Mouse (Mus musculus): ENCODE data around the gene Gldc. TPM values are rescaled to one million over a fixed set of nuclear protein-coding genes. Genes with fewer than 3 reads are reported as not detected.
A peak's percentile ranks its signal among the peaks of the same experiment; 100 is the strongest.

The Gldc gene
- total and polyA plus RNA-seq, 3 experiments = 0.11 TPM; not detected in 2

DNA sequence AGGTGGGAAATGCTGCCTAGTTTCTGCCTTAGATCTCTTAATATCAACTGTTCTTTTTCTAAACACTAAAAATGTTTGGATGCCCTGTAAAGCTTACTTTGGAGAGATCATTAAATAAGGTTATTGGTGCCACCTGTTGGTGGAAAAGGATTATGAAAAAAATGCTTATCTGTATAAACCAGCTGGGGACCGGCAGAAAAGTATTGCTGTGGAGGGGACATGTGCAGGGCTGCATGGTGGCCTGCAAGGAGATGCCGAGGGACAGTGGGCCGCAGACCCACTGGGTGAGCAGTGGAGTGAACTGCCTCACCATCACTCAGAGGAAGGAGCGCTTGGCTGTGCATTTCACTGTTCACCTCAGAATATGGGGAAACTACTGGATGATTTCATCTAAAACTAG is 47.1 kb downstream of the Gldc start:
- TF ChIP-seq POLR2AphosphoS5 (IDR thresholded peaks at IDR 0.05; ENCODE audit: insufficient replicate concordance, low read depth, low read length) (no peak), CTCF (IDR thresholded peaks at IDR 0.05; ENCODE audit: low read depth, low read length) (no peak), TAL1 (conservative IDR thresholded peaks at IDR 0.05; ENCODE audit: low read depth, low read length) (no peak), GATA1 (IDR thresholded peaks at IDR 0.05; ENCODE audit: borderline replicate concordance, low read length) (no peak), GATA2 (IDR thresholded peaks at IDR 0.05; ENCODE audit: borderline replicate concordance, low read depth, low read length) (no peak)
- Histone ChIP-seq H3K36me3 (replicated peaks) (no peaks in the 10 kb centered on the region), H3K27me3 (ENCODE audit: insufficient read depth, low read length) (peaks cover 10% of the 10 kb centered on the region), H3K4me1 (ENCODE audit: insufficient read depth, low read depth, low read length) (peaks cover 2% of the 10 kb centered on the region; the same call in 1 of the 2 replicates), H3K4me3 (ENCODE audit: low read depth, low read length) (no peak overlapping the region), H3K9me3 (replicated peaks) (no peaks in the 10 kb centered on the region)
- ATAC-seq (ENCODE audit: extremely low read depth, insufficient number of reproducible peaks, low FRiP score, poor library complexity, severe bottlenecking) (no peak), DNase-seq (ENCODE audit: low spot score) (peak; percentile 12)

DNA sequence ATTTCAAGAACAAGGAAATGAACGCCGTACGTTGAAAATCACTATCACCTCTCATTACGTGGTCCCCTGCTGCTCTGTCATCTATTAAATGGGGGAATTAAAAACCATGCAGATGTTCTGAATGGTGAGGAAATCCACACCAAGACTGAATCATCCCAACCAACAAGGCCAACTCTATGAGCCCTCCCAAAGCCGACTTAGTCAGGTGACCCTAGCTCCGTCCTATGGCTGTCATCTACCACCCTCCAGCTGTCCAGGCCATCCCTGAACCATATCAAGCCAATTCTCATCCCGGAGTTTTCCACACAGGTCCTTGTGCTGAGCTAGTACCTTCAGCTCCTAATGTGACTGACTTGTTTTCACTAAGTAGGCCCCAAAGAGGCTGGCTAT is 49.6 kb downstream of the Gldc start:
- DNase-seq (ENCODE audit: low spot score) (no peak), ATAC-seq (ENCODE audit: extremely low read depth, insufficient number of reproducible peaks, low FRiP score, poor library complexity, severe bottlenecking) (no peak)
- Histone ChIP-seq H3K9me3 (replicated peaks) (no peaks in the 10 kb centered on the region), H3K4me1 (ENCODE audit: insufficient read depth, low read depth, low read length) (peaks cover 2% of the 10 kb centered on the region; the same call in 1 of the 2 replicates), H3K4me3 (ENCODE audit: low read depth, low read length) (no peak overlapping the region), H3K36me3 (replicated peaks) (no peaks in the 10 kb centered on the region), H3K27me3 (ENCODE audit: insufficient read depth, low read length) (peaks cover 14% of the 10 kb centered on the region)
- TF ChIP-seq GATA2 (IDR thresholded peaks at IDR 0.05; ENCODE audit: borderline replicate concordance, low read depth, low read length) (no peak), POLR2AphosphoS5 (IDR thresholded peaks at IDR 0.05; ENCODE audit: insufficient replicate concordance, low read depth, low read length) (no peak), GATA1 (IDR thresholded peaks at IDR 0.05; ENCODE audit: borderline replicate concordance, low read length) (no peak), TAL1 (conservative IDR thresholded peaks at IDR 0.05; ENCODE audit: low read depth, low read length) (no peak), CTCF (IDR thresholded peaks at IDR 0.05; ENCODE audit: low read depth, low read length) (no peak)

DNA sequence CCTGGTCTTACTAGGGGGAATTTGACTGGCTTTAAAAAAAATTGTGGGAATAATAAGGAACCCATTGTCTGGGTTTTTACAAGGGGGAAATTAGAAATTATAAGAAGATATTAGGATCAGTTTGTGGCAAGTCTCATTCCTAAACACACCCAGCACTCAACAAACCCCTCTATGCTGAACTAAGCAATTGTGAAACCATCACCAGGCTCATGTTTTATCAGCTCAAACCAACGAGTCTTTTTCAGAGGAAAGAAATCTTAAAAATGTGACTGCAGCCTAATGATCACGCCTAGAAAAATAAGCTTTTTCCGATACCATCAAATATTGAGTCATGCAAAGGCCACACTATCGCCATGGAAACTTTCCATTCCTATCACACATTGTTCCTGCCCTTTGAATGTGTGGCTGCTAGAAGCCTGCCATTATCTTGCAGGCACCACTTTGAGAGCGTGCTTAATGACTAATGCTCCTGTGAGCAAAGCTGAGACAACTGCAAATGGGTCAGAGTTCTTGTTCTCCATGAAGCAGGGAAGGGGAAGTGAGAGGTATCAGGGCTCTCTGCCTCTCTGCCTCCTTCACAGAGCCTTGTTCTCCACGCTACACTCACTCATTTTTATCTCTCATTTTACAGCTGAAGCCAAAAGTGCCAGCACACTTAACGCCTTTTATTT is 50.1 kb downstream of the Gldc start:
- no peak for ATAC-seq (ENCODE audit: extremely low read depth, insufficient number of reproducible peaks, low FRiP score, poor library complexity, severe bottlenecking)
- no peak overlapping the region for H3K4me3 ChIP-seq (ENCODE audit: low read depth, low read length)
- no peak for DNase-seq (ENCODE audit: low spot score)
- H3K9me3 ChIP-seq (replicated peaks) = no peaks in the 10 kb centered on the region
- H3K4me1 ChIP-seq (ENCODE audit: insufficient read depth, low read depth, low read length) = peaks cover 2% of the 10 kb centered on the region; the same call in 1 of the 2 replicates
- no peaks in the 10 kb centered on the region for H3K36me3 ChIP-seq (replicated peaks)
- H3K27me3 ChIP-seq (ENCODE audit: insufficient read depth, low read length) = peaks cover 13% of the 10 kb centered on the region
- TF ChIP-seq CTCF (IDR thresholded peaks at IDR 0.05; ENCODE audit: low read depth, low read length) (no peak), TAL1 (conservative IDR thresholded peaks at IDR 0.05; ENCODE audit: low read depth, low read length) (no peak), GATA2 (IDR thresholded peaks at IDR 0.05; ENCODE audit: borderline replicate concordance, low read depth, low read length) (no peak), POLR2AphosphoS5 (IDR thresholded peaks at IDR 0.05; ENCODE audit: insufficient replicate concordance, low read depth, low read length) (no peak), GATA1 (IDR thresholded peaks at IDR 0.05; ENCODE audit: borderline replicate concordance, low read length) (no peak)

DNA sequence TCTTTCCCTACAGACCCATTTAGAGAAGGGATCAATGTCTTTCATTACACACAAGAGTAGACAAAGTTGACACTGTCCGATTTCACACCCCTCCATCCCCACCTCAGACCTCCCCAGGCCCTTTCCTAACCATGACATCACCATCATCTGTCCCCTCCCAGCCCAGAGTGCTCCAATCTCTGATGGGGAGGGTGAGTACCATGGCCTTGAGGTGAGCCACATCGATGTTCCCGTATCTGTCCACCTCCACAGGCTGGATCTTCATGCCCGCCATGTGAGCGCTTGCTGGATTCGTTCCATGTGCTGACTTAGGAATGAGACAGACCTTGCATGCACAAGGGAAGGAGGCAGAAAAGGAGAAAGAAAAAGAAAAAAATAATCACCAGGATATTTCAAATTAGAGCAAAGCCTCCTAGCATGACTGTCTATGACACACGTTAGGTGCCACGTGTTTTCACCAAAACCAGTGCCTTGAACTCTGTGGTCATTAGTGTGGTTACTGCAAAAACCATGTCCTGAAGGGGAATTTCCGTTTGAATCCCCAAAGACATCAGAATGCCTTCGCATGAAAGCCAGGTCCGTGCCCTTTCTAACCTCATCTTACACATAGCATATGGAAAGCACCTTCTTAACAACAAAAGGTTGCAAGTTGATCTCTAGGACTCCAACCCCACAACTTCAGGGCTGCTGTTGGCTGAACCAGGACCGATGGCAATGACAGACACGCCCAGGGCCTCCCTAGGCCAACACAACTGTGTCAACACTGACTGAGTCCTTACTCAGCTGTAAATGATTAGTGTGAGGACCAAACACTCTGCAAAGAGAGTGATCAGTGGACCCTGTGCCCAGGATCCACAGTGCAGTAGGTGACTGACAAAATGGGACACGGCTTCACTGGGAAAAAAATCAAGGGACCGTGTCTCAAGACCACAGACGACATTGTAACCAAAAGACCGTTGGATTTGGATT is 56.6 kb downstream of the Gldc start:
- Histone ChIP-seq H3K9me3 (replicated peaks) (no peaks in the 10 kb centered on the region), H3K36me3 (replicated peaks) (no peaks in the 10 kb centered on the region), H3K4me3 (ENCODE audit: low read depth, low read length) (no peak overlapping the region), H3K4me1 (ENCODE audit: insufficient read depth, low read depth, low read length) (no peaks in the 10 kb centered on the region), H3K27me3 (ENCODE audit: insufficient read depth, low read length) (peaks cover 12% of the 10 kb centered on the region)
- ATAC-seq (ENCODE audit: extremely low read depth, insufficient number of reproducible peaks, low FRiP score, poor library complexity, severe bottlenecking) = no peak
- DNase-seq (ENCODE audit: low spot score) = no peak
- TF ChIP-seq TAL1 (conservative IDR thresholded peaks at IDR 0.05; ENCODE audit: low read depth, low read length) = no peak
- no peak for TF ChIP-seq POLR2AphosphoS5 (IDR thresholded peaks at IDR 0.05; ENCODE audit: insufficient replicate concordance, low read depth, low read length)
- TF ChIP-seq GATA2 (IDR thresholded peaks at IDR 0.05; ENCODE audit: borderline replicate concordance, low read depth, low read length) = no peak
- no peak for TF ChIP-seq CTCF (IDR thresholded peaks at IDR 0.05; ENCODE audit: low read depth, low read length)

DNA sequence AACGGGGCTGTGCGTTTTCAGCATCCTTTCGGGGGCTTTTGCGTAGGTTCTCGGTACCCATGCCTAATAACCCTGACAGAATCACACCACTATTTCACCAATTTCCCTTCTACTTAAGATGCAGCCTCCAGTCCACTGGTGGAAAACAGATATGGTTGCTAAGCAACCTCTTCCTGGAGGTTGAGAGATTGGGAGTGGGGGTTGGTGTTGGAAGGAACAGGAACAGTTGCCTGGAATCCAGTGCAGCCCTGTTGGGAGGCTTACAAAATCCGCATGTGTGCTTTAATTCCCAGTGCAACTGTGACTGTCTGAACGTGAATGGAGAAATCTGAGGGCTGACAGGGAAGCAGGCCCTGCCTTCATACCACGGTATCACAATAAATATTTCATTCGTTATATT is 57.5 kb downstream of the Gldc start:
- ATAC-seq (ENCODE audit: extremely low read depth, insufficient number of reproducible peaks, low FRiP score, poor library complexity, severe bottlenecking) = no peak
- peaks cover 9% of the 10 kb centered on the region for H3K27me3 ChIP-seq (ENCODE audit: insufficient read depth, low read length)
- TF ChIP-seq CTCF (IDR thresholded peaks at IDR 0.05; ENCODE audit: low read depth, low read length) (no peak), GATA1 (IDR thresholded peaks at IDR 0.05; ENCODE audit: borderline replicate concordance, low read length) (no peak), GATA2 (IDR thresholded peaks at IDR 0.05; ENCODE audit: borderline replicate concordance, low read depth, low read length) (no peak), TAL1 (conservative IDR thresholded peaks at IDR 0.05; ENCODE audit: low read depth, low read length) (no peak), POLR2AphosphoS5 (IDR thresholded peaks at IDR 0.05; ENCODE audit: insufficient replicate concordance, low read depth, low read length) (no peak)
- no peaks in the 10 kb centered on the region for H3K9me3 ChIP-seq (replicated peaks)
- no peak for DNase-seq (ENCODE audit: low spot score)
- no peak overlapping the region for H3K4me3 ChIP-seq (ENCODE audit: low read depth, low read length)
- no peaks in the 10 kb centered on the region for H3K36me3 ChIP-seq (replicated peaks)
- H3K4me1 ChIP-seq (ENCODE audit: insufficient read depth, low read depth, low read length) = no peaks in the 10 kb centered on the region

DNA sequence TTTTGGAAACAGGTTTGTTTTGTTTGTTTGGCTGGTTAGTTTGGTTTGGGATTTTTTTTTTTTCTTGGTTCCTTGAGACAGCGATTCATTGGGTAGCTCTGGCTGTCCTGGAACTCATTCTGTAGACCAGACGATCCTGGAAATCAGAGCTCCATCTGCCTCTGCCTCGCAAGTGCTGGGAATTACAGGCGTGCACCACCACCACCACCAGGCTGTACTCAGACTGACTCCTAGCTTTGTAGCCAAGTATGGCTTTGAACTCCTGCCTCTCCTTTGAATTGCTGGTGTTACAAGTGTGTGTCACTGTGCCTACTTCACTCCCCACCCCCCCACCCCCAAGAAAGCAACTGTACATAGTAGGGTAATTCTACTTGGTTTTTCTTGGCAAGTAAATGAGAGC is 58.0 kb downstream of the Gldc start:
- Histone ChIP-seq H3K36me3 (replicated peaks) (no peaks in the 10 kb centered on the region), H3K4me1 (ENCODE audit: insufficient read depth, low read depth, low read length) (no peaks in the 10 kb centered on the region), H3K9me3 (replicated peaks) (no peaks in the 10 kb centered on the region), H3K27me3 (ENCODE audit: insufficient read depth, low read length) (peaks cover 7% of the 10 kb centered on the region), H3K4me3 (ENCODE audit: low read depth, low read length) (no peak overlapping the region)
- no peak for TF ChIP-seq TAL1 (conservative IDR thresholded peaks at IDR 0.05; ENCODE audit: low read depth, low read length)
- TF ChIP-seq GATA2 (IDR thresholded peaks at IDR 0.05; ENCODE audit: borderline replicate concordance, low read depth, low read length) = no peak
- no peak for TF ChIP-seq POLR2AphosphoS5 (IDR thresholded peaks at IDR 0.05; ENCODE audit: insufficient replicate concordance, low read depth, low read length)
- no peak for TF ChIP-seq GATA1 (IDR thresholded peaks at IDR 0.05; ENCODE audit: borderline replicate concordance, low read length)
- TF ChIP-seq CTCF (IDR thresholded peaks at IDR 0.05; ENCODE audit: low read depth, low read length) = no peak
- DNase-seq (ENCODE audit: low spot score) (no peak), ATAC-seq (ENCODE audit: extremely low read depth, insufficient number of reproducible peaks, low FRiP score, poor library complexity, severe bottlenecking) (no peak)

Measured in G1E (cell line).